Mouse (Mus musculus) heart, adult 2 months (tissue): ENCODE data around the gene Nrxn2. TPM values are rescaled to one million over a fixed set of nuclear protein-coding genes. Genes with fewer than 3 reads are reported as not detected.

Source experiments
- DNase-seq, 2 experiments: peaks; one replicate each; pipeline ENCODE4 v3.0.0; 2021
- H3K27ac ChIP-seq: fragments of 200-600 bp; 2 replicates; pipeline ENCODE4 v1.8.1; 2022
- H3K27me3 ChIP-seq: fragments of 200-500 bp; 2 replicates; pipeline ENCODE4 v1.6.1; 2012; ENCODE audit warnings: mild to moderate bottlenecking, low read length, inconsistent platforms, mixed read lengths; ENCODE audit not compliant: control insufficient read depth, insufficient read depth
- H3K36me3 ChIP-seq: fragments of 200-500 bp; 2 replicates; pipeline ENCODE4 v1.6.1; 2012; ENCODE audit warnings: low read length, inconsistent platforms; ENCODE audit not compliant: control insufficient read depth, insufficient read depth
- H3K4me1 ChIP-seq: fragments of 200-500 bp; 2 replicates; pipeline ENCODE4 v1.6.1; 2011; ENCODE audit warnings: low read length; ENCODE audit not compliant: control insufficient read depth, insufficient read depth
- H3K4me3 ChIP-seq: fragments of 200-600 bp; 2 replicates; pipeline ENCODE4 v1.8.1; 2022
- H3K79me2 ChIP-seq: fragments of 200-500 bp; replicated peaks from 2 replicates; pipeline ENCODE4 v1.6.1; 2012; ENCODE audit warnings: mild to moderate bottlenecking, inconsistent platforms, low read length, moderate library complexity, mixed read lengths; ENCODE audit not compliant: control insufficient read depth, insufficient read depth
- H3K9ac ChIP-seq: fragments of 200-500 bp; 2 replicates; pipeline ENCODE4 v1.6.1; 2012; ENCODE audit warnings: low read depth, mild to moderate bottlenecking, control low read depth, inconsistent platforms, low read length, mixed read lengths
- CTCF ChIP-seq: fragments of 200-600 bp; IDR thresholded peaks from 2 replicates; pipeline ENCODE4 v1.8.1; 2022; ENCODE audit warnings: antibody characterized with exemption, mild to moderate bottlenecking, moderate library complexity
- EP300 ChIP-seq: fragments of 200-500 bp; IDR thresholded peaks from 2 replicates; pipeline ENCODE4 v1.6.1; 2011; ENCODE audit warnings: low read depth, low read length, control low read depth; ENCODE audit not compliant: insufficient read depth
- POLR2A ChIP-seq: fragments of 200-500 bp; IDR thresholded peaks from 2 replicates; pipeline ENCODE4 v1.6.1; 2011; ENCODE audit warnings: mild to moderate bottlenecking, low read depth, low read length, control low read depth; ENCODE audit not compliant: insufficient read depth
- WGBS: fragments of 180-500 bp; shearing (Covaris S2); methylation state at CpG from one replicate; pipeline ENCODE4 v1.1.7; 2018; 5-methylcytosine and 5-hydroxymethylcytosine counted together
- intact Hi-C: fragments of 180-260 bp; cut with DNase I; formaldehyde crosslinking; loops from one replicate; pipeline ENCODE4 v1.15.1; 2025
- polyA plus RNA-seq: library from polyadenylated mRNA; depleted of rRNA; stranded (reverse); fragments of >200 nt; gene quantifications from 2 replicates; pipeline ENCODE4 v1.2.3, GENCODE M21; 2012
- total RNA-seq, 2 experiments: library from RNA; stranded (reverse); gene quantifications; 2 replicates each; pipeline ENCODE4 v1.2.3; 2021

Gene Nrxn2
- total and polyA plus RNA-seq, 3 experiments: 3.4 to 5.2 (median 4.5) TPM

- no peak for DNase-seq
- no peaks in the 10 kb centered on the region for H3K36me3 ChIP-seq
- no peak for TF ChIP-seq CTCF
- H3K4me1 ChIP-seq: peaks cover 3% of the 10 kb centered on the region; the same call in 1 of the 2 replicates
- H3K27ac ChIP-seq: no peak overlapping the region
- intact Hi-C loops: loop anchor here (2.0 kb wide), 1 partner anchor 20 kb away; no protein-coding TSS in a partner anchor
- H3K9ac ChIP-seq: no peak overlapping the region
- H3K79me2 ChIP-seq: no peaks in the 10 kb centered on the region
- no peaks in the 10 kb centered on the region for H3K27me3 ChIP-seq
- 64% methylated on average over 7 of the region's 7 CpGs for WGBS
- no peak overlapping the region for H3K4me3 ChIP-seq
Measured at GRCm38 (mm10) chr19:6446736-6447437, 28.4 kb downstream of the Nrxn2 start.

- Histone ChIP-seq H3K36me3 (no peaks in the 10 kb centered on the region), H3K9ac (no peak overlapping the region), H3K27me3 (no peaks in the 10 kb centered on the region), H3K4me1 (peaks cover 5% of the 10 kb centered on the region; the same call in 1 of the 2 replicates), H3K27ac (no peak overlapping the region), H3K4me3 (no peak overlapping the region), H3K79me2 (no peaks in the 10 kb centered on the region)
- no peak for DNase-seq
- intact Hi-C loops: no loop called here
- WGBS: 54% methylated on average over 5 of the region's 5 CpGs
- TF ChIP-seq CTCF (no peak), EP300 (no peak), POLR2A (no peak)
Measured at GRCm38 (mm10) chr19:6448752-6449151, 30.2 kb downstream of the Nrxn2 start.

- TF ChIP-seq CTCF: no peak
- no peak for TF ChIP-seq EP300
- no peaks in the 10 kb centered on the region for H3K36me3 ChIP-seq
- H3K79me2 ChIP-seq: no peaks in the 10 kb centered on the region
- no peak overlapping the region for H3K4me3 ChIP-seq
- intact Hi-C loops: loop anchor here (2.0 kb wide), 1 partner anchor 77 kb away; no protein-coding TSS in a partner anchor
- WGBS: 74% methylated on average over 7 of the region's 7 CpGs
- H3K9ac ChIP-seq: no peak overlapping the region
- peaks cover 5% of the 10 kb centered on the region; the same call in 1 of the 2 replicates for H3K4me1 ChIP-seq
- H3K27ac ChIP-seq: no peak overlapping the region
- H3K27me3 ChIP-seq: no peaks in the 10 kb centered on the region
- no peak for DNase-seq
Measured at GRCm38 (mm10) chr19:6449841-6450240, 31.3 kb downstream of the Nrxn2 start.

DNA sequence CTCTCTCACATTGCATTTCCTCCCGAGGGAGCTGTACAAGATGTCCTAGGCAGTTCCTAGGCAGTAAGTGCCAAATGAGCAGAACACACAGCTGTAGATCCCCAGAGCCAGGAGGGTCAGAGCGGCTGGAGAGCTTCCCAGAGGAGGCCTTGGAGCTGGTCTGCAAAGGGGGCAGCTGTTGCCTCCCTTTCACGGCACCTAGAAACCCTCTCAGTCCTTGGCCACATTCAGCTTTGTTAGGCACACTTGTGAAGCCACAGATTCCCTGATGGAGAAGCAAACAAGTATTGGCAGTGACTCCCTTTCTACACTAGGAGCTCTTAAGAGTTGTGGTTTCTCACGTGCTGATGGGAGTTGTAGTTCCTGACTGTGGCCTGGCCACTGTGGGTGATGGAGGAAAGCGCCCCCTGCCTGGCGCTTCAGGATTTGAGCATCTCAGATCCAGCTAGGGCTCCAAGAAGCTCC, 33.5 kb downstream of the Nrxn2 start:
- Histone ChIP-seq H3K27me3 (no peaks in the 10 kb centered on the region), H3K27ac (peak overlapping the region; percentile 38)

GRCm38 (mm10) chr19:6452672-6453310, 34.3 kb downstream of the Nrxn2 start:
- H3K36me3 ChIP-seq: no peaks in the 10 kb centered on the region
- TF ChIP-seq CTCF (no peak), EP300 (no peak), POLR2A (no peak)
- WGBS: 77% methylated on average over 9 of the region's 9 CpGs
- H3K27me3 ChIP-seq: no peaks in the 10 kb centered on the region
- H3K4me3 ChIP-seq: no peak overlapping the region
- H3K79me2 ChIP-seq: no peaks in the 10 kb centered on the region
- intact Hi-C loops: loop anchor here (1.0 kb wide), 2 partner anchors 34 to 51 kb away; partner anchors contain the start of gene Nrxn2
- no peak for DNase-seq
- H3K4me1 ChIP-seq: peaks cover 4% of the 10 kb centered on the region; the same call in 1 of the 2 replicates
- no peak overlapping the region for H3K9ac ChIP-seq
- H3K27ac ChIP-seq: no peak overlapping the region

More for the DNA sequence above, 33.5 kb downstream of the Nrxn2 start:
- H3K4me3 ChIP-seq: no peak overlapping the region
- H3K79me2 ChIP-seq: no peaks in the 10 kb centered on the region
- no peak overlapping the region for H3K9ac ChIP-seq
- peaks cover 5% of the 10 kb centered on the region; the same call in 1 of the 2 replicates for H3K4me1 ChIP-seq
- WGBS: 22% methylated on average over 6 of the region's 6 CpGs
- intact Hi-C loops: loop anchor here (1.0 kb wide), 2 partner anchors 34 to 51 kb away; partner anchors contain the start of gene Nrxn2
- TF ChIP-seq EP300 (0 out of 2 replicates have a peak, but pooled peaks have one; percentile 8), CTCF (peak; percentile 89), POLR2A (no peak)
- H3K36me3 ChIP-seq: no peaks in the 10 kb centered on the region
- peak; percentile 78 to 84 for DNase-seq

DNA sequence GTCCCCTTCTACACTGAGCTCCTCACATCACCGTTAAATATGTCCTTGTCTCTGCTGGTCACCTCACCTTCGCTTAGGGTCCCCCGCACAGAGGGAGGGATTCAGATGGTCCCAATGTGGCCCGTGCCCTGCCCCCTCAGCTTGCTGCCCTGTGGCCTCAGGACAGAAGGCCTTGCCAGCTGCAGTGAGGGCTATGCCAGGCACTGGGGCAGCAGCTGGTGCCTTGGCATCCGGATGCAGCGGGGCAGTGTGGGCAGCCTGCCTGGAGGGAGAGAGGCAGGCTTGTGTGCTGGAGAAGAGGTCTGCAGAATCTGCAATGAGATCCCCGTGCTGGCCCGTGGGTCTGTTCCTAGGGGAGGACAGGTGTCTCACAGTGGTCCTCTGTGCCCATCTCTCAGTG, 34.8 kb downstream of the Nrxn2 start:
- H3K4me1 ChIP-seq: peaks cover 4% of the 10 kb centered on the region; the same call in 1 of the 2 replicates
- H3K27me3 ChIP-seq: no peaks in the 10 kb centered on the region
- H3K27ac ChIP-seq: no peak overlapping the region
- no peak for TF ChIP-seq EP300
- no peak for TF ChIP-seq CTCF
- TF ChIP-seq POLR2A: no peak
- no peak for DNase-seq
- no peaks in the 10 kb centered on the region for H3K36me3 ChIP-seq
- WGBS: 74% methylated on average over 8 of the region's 8 CpGs
- intact Hi-C loops: no loop called here
- no peak overlapping the region for H3K4me3 ChIP-seq
- no peaks in the 10 kb centered on the region for H3K79me2 ChIP-seq
- no peak overlapping the region for H3K9ac ChIP-seq
